Mouse (Mus musculus) brain, embryonic 14.5 days (tissue): ENCODE data around the gene Tubd1.

Experiments used
- CTCF ChIP-seq: fragments of 200-500 bp; IDR thresholded peaks from 2 replicates; pipeline ENCODE4 v1.5.1; 2012; ENCODE audit warnings: inconsistent platforms, mild to moderate bottlenecking, moderate library complexity, borderline replicate concordance; ENCODE audit not compliant: insufficient read depth, insufficient read length; ENCODE audit errors: extremely low read depth
- POLR2A ChIP-seq: fragments of 200-500 bp; IDR thresholded peaks from 2 replicates; pipeline ENCODE4 v1.6.1; 2012; ENCODE audit warnings: mild to moderate bottlenecking, inconsistent platforms, borderline replicate concordance; ENCODE audit not compliant: poor library complexity, insufficient read depth, insufficient read length, severe bottlenecking; ENCODE audit errors: extremely low read depth

GRCm38 (mm10) chr11:86558258-86558657 is 13.5 kb downstream of the Tubd1 start:
- TF ChIP-seq CTCF (no peak), POLR2A (no peak)
